Mouse (Mus musculus) CH12.LX (cell line): Measurements from ENCODE around the gene Elp4. TPM values are rescaled to one million over a fixed set of nuclear protein-coding genes. Genes with fewer than 3 reads are reported as not detected.

Experiments used
- DNase-seq: peaks from one replicate; pipeline ENCODE4 v3.0.0-alpha.2; 2013; ENCODE audit errors: extremely low read depth
- H3K27ac ChIP-seq: 2 replicates; pipeline ENCODE4 v1.5.1; 2012; ENCODE audit warnings: low read depth, mild to moderate bottlenecking, control low read depth, moderate library complexity; ENCODE audit not compliant: insufficient read depth
- H3K27me3 ChIP-seq: replicated peaks from 2 replicates; pipeline ENCODE3; 2012; ENCODE audit warnings: inconsistent platforms
- H3K36me3 ChIP-seq, 2 experiments: replicated peaks in 1 of 2; 2 replicates each; pipeline versions ENCODE3 to v1.6.1; 2012; ENCODE audit warnings: inconsistent platforms in 1 of 2, low read length in 1 of 2, mild to moderate bottlenecking in 1 of 2, mixed read lengths in 1 of 2, moderate library complexity in 1 of 2; ENCODE audit not compliant: control insufficient read depth in 1 of 2, insufficient read depth in 1 of 2
- H3K4me1 ChIP-seq, 2 experiments: 2 replicates each; pipeline ENCODE4 v1.6.1; 2012; ENCODE audit warnings: inconsistent platforms in 1 of 2, moderate library complexity in 1 of 2; ENCODE audit not compliant: insufficient read depth in 2 of 2, control insufficient read depth in 1 of 2
- H3K4me2 ChIP-seq: 2 replicates; pipeline ENCODE4 v1.6.1; 2012; ENCODE audit warnings: low read depth, mild to moderate bottlenecking, control low read depth; ENCODE audit not compliant: poor library complexity, insufficient read depth, severe bottlenecking
- H3K4me3 ChIP-seq, 3 experiments: fragments of 150-350 bp in 1 of 3; sonication (generic) in 1 of 3; replicated peaks in 1 of 3; 2 replicates each; pipeline versions ENCODE3 to v1.5.1; 2011 to 2012; ENCODE audit warnings: low read depth in 2 of 3, low read length in 2 of 3, mild to moderate bottlenecking in 2 of 3, moderate library complexity in 2 of 3, control low read depth in 1 of 3, improper control_type of control experiment in 1 of 3, inconsistent platforms in 1 of 3, mixed read lengths in 1 of 3; ENCODE audit not compliant: poor library complexity in 1 of 3
- H3K79me2 ChIP-seq: replicated peaks from 2 replicates; pipeline ENCODE4 v1.6.1; 2012; ENCODE audit warnings: mild to moderate bottlenecking, moderate library complexity; ENCODE audit not compliant: control insufficient read depth, poor library complexity, insufficient read depth, severe bottlenecking; ENCODE audit errors: extremely low read depth
- H3K9ac ChIP-seq: 2 replicates; pipeline ENCODE4 v1.6.1; 2012; ENCODE audit warnings: low read depth, mild to moderate bottlenecking, control low read depth, moderate library complexity; ENCODE audit not compliant: insufficient read depth
- H3K9me3 ChIP-seq: replicated peaks from 2 replicates; pipeline ENCODE3; 2012; ENCODE audit warnings: low read length, inconsistent platforms, mixed read lengths
- CHD2 ChIP-seq: IDR thresholded peaks from 2 replicates; pipeline ENCODE4 v1.6.1; 2011; ENCODE audit warnings: low read length, improper control_type of control experiment
- E2F4 ChIP-seq: IDR thresholded peaks from 2 replicates; pipeline ENCODE4 v1.6.1; 2011; ENCODE audit warnings: low read depth, low read length, improper control_type of control experiment; ENCODE audit not compliant: insufficient replicate concordance
- ELF1 ChIP-seq: IDR thresholded peaks from 2 replicates; pipeline ENCODE4 v1.6.1; 2014; ENCODE audit warnings: low read depth, mild to moderate bottlenecking, inconsistent platforms, low read length, improper control_type of control experiment
- ETS1 ChIP-seq: conservative IDR thresholded peaks from 2 replicates; pipeline ENCODE4 v1.6.1; 2012; ENCODE audit warnings: low read depth, mild to moderate bottlenecking, inconsistent platforms, low read length, improper control_type of control experiment, moderate library complexity
- JUN ChIP-seq: IDR thresholded peaks from 2 replicates; pipeline ENCODE4 v1.6.1; 2011; ENCODE audit warnings: low read depth, mild to moderate bottlenecking, low read length, improper control_type of control experiment, moderate library complexity; ENCODE audit not compliant: insufficient read depth
- JUND ChIP-seq: conservative IDR thresholded peaks from 2 replicates; pipeline ENCODE4 v1.6.1; 2011; ENCODE audit warnings: low read depth, low read length, improper control_type of control experiment
- MEF2A ChIP-seq: IDR thresholded peaks from 2 replicates; pipeline ENCODE4 v1.6.1; 2014; ENCODE audit warnings: low read depth, mild to moderate bottlenecking, inconsistent platforms, low read length, improper control_type of control experiment, borderline replicate concordance
- MXI1 ChIP-seq: IDR thresholded peaks from 2 replicates; pipeline ENCODE4 v1.6.1; 2011; ENCODE audit warnings: mild to moderate bottlenecking, low read depth, low read length, improper control_type of control experiment
- MYC ChIP-seq: IDR thresholded peaks from 2 replicates; pipeline ENCODE4 v1.6.1; 2011; ENCODE audit warnings: low read depth, mild to moderate bottlenecking, improper control_type of control experiment, low read length
- POLR2AphosphoS2 ChIP-seq: IDR thresholded peaks from 2 replicates; pipeline ENCODE4 v1.6.1; 2011; ENCODE audit warnings: low read depth, low read length, improper control_type of control experiment
- RAD21 ChIP-seq: IDR thresholded peaks from 2 replicates; pipeline ENCODE4 v1.6.1; 2011; ENCODE audit warnings: low read depth, mild to moderate bottlenecking, low read length, improper control_type of control experiment, moderate library complexity
- TBP ChIP-seq: conservative IDR thresholded peaks from 2 replicates; pipeline ENCODE4 v1.6.1; 2011; ENCODE audit warnings: low read depth, low read length, improper control_type of control experiment
- USF1 ChIP-seq: IDR thresholded peaks from 2 replicates; pipeline ENCODE4 v1.6.1; 2014; ENCODE audit warnings: low read depth, mild to moderate bottlenecking, inconsistent platforms, low read length, improper control_type of control experiment
- USF2 ChIP-seq: conservative IDR thresholded peaks from 2 replicates; pipeline ENCODE4 v1.6.1; 2011; ENCODE audit warnings: low read depth, low read length, improper control_type of control experiment
- ZKSCAN1 ChIP-seq: IDR thresholded peaks from 2 replicates; pipeline ENCODE4 v1.6.1; 2012; ENCODE audit warnings: low read depth, inconsistent platforms, low read length, improper control_type of control experiment, borderline replicate concordance
- ZMIZ1 ChIP-seq: IDR thresholded peaks from 2 replicates; pipeline ENCODE4 v1.6.1; 2012; ENCODE audit warnings: low read depth, mild to moderate bottlenecking, inconsistent platforms, low read length, improper control_type of control experiment
- ZNF384 ChIP-seq: IDR thresholded peaks from 2 replicates; pipeline ENCODE4 v1.6.1; 2012; ENCODE audit warnings: low read depth, low read length, improper control_type of control experiment, inconsistent platforms
- dilution Hi-C: fragments of 300-500 bp; cut with MboI; formaldehyde crosslinking; loops from 2 replicates; pipeline ENCODE4 v1.14.3; 2020; ENCODE audit warnings: low sequenced_read_pairs; ENCODE audit not compliant: extremely low pct_unique_long_range_greater_than_20kb, extremely low pct_ligation_motif_present
- in situ Hi-C: fragments of 300-500 bp; cut with MboI; formaldehyde crosslinking; loops from 3 replicates; pipeline ENCODE4 v1.14.3; 2019; ENCODE audit warnings: low sequenced_read_pairs, low pct_ligation_motif_present, low pct_unique_long_range_greater_than_20kb, mixed read lengths
- polyA plus RNA-seq: library from polyadenylated mRNA; unstranded; fragments of >175 nt; gene quantifications from 2 replicates; pipeline ENCODE4 v1.2.1, GENCODE M21; 2012; ENCODE audit warnings: low read depth; ENCODE audit not compliant: insufficient read length
- total RNA-seq, 2 experiments: library from RNA; depleted of rRNA; stranded (reverse); fragments of 300-350 nt in 1 of 2; fragments of >200 nt in 1 of 2; gene quantifications; 2 replicates each; pipeline ENCODE4 v1.2.3; 2012 to 2014

Gene Elp4
- total and polyA plus RNA-seq, 3 experiments: 11.6 to 31.2 (median 21.3) TPM

DNA sequence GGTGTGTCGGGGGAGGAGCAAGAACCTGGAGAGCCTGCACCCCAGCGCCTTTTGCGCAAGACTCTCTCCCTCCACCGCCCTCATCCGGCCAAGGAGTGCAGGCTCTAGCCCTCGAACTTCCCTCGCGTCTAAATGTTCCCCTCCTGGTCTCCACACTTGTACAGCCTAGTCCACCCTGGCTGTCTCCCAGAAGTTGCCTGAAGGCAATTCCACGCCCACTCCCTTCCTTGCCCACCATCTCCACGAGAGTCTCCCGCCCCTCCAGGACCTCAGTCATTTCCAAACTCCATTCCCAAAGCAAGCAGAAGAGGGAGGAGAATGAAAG is 236.8 kb downstream of the Elp4 start:
- no peak overlapping the region for H3K27ac ChIP-seq
- H3K4me3 ChIP-seq: no peak overlapping the region
- H3K9me3 ChIP-seq: peaks cover 2% of the 10 kb centered on the region
- TF ChIP-seq USF2 (no peak), JUN (no peak), JUND (no peak), E2F4 (no peak)
- no peaks in the 10 kb centered on the region for H3K36me3 ChIP-seq
- DNase-seq: no peak
- no peaks in the 10 kb centered on the region for H3K79me2 ChIP-seq
- peaks cover 56% of the 10 kb centered on the region for H3K27me3 ChIP-seq
- dilution Hi-C loops: no loop called here
- in situ Hi-C loops: no loop called here
- no peak overlapping the region for H3K4me2 ChIP-seq
- no peak overlapping the region for H3K9ac ChIP-seq
- no peaks in the 10 kb centered on the region for H3K4me1 ChIP-seq

- H3K9me3 ChIP-seq: peaks cover 2% of the 10 kb centered on the region
- H3K4me1 ChIP-seq: no peaks in the 10 kb centered on the region
- H3K27ac ChIP-seq: no peak overlapping the region
- no peak overlapping the region for H3K9ac ChIP-seq
- no peaks in the 10 kb centered on the region for H3K36me3 ChIP-seq
- H3K4me3 ChIP-seq: no peak overlapping the region
- no peak for TF ChIP-seq ELF1
- no peak for TF ChIP-seq MXI1
- dilution Hi-C loops (no loop called here), in situ Hi-C loops (no loop called here)
- peaks cover 50% of the 10 kb centered on the region for H3K27me3 ChIP-seq
- DNase-seq: no peak
- no peak overlapping the region for H3K4me2 ChIP-seq
- H3K79me2 ChIP-seq: no peaks in the 10 kb centered on the region
Observed at GRCm38 (mm10) chr2:105666763-105667625, 237.4 kb downstream of the Elp4 start.

DNA sequence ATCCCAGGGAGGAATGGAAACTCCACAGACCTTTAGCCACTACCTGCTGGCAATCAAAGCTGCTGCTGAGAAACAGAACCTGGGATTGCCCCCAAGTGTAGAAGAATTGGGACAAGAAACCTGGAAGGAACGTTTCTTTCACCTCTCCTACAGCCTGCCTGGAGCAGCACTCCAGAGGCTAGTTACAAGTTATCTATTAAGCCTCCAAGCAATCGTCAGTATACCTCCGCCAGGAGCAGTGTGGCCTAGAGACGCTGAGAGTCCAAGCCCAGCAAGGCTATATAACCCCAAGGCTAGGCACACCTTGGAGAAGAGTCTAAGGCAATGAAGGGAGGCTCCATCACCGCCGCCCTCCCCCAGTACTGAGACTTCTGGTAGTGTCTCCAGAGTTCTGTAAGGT is 238.0 kb downstream of the Elp4 start:
- Histone ChIP-seq H3K27ac (no peak overlapping the region), H3K4me3 (no peak overlapping the region), H3K4me1 (no peaks in the 10 kb centered on the region), H3K9ac (no peak overlapping the region), H3K79me2 (no peaks in the 10 kb centered on the region), H3K9me3 (peaks cover 2% of the 10 kb centered on the region), H3K36me3 (no peaks in the 10 kb centered on the region)
- in situ Hi-C loops (no loop called here), dilution Hi-C loops (no loop called here)
- DNase-seq: no peak
- TF ChIP-seq ZNF384 (no peak), JUN (no peak), ZMIZ1 (no peak), USF1 (no peak), MYC (no peak), USF2 (no peak), POLR2AphosphoS2 (no peak), ETS1 (no peak), RAD21 (no peak), ZKSCAN1 (no peak), TBP (no peak), MEF2A (no peak), CHD2 (no peak), E2F4 (no peak)
- TF ChIP-seq, all 38 proteins: peak for 0
- Histone ChIP-seq H3K27me3 (peaks cover 43% of the 10 kb centered on the region), H3K4me2 (no peak overlapping the region)
